Mouse (Mus musculus) ovary, postnatal 36 days (tissue): Measurements from ENCODE around the gene Smc2.
"Not testable (repeated sequence)": the region's sequence is repeated elsewhere in the genome, so short reads cannot be mapped to it uniquely, and the experiment has no call there.

ENCODE experiments used
- DNase-seq: peaks from one replicate; pipeline ENCODE4 v3.0.0; 2022; ENCODE audit warnings: low spot score, mixed read lengths

Smc2 gene

GRCm38 (mm10) chr4:52438886-52439664 is at the start of gene Smc2:
TSS of gene Smc2 (plus strand) at chr4:52439243.
- peak; percentile 94 for DNase-seq

- no peak for DNase-seq
Measured at GRCm38 (mm10) chr4:52411587-52411986, 27.5 kb upstream of the Smc2 start.

GRCm38 (mm10) chr4:52423653-52424052 is 15.4 kb upstream of the Smc2 start:
- DNase-seq = no peak

- DNase-seq = no peak
Measured at GRCm38 (mm10) chr4:52429310-52430198, 9.5 kb upstream of the Smc2 start.

GRCm38 (mm10) chr4:52435551-52435950 is 3.5 kb upstream of the Smc2 start:
- not testable (repeated sequence) for DNase-seq

GRCm38 (mm10) chr4:52438371-52438885 is 615 bp upstream of the Smc2 start:
- no peak for DNase-seq

GRCm38 (mm10) chr4:52459726-52460125 is 20.7 kb downstream of the Smc2 start:
- no peak for DNase-seq

- no peak for DNase-seq
Measured at GRCm38 (mm10) chr4:52461321-52461720, 22.3 kb downstream of the Smc2 start.

- DNase-seq = no peak
Measured at GRCm38 (mm10) chr4:52473431-52473830, 34.4 kb downstream of the Smc2 start.

GRCm38 (mm10) chr4:52487486-52487885 is 48.4 kb downstream of the Smc2 start:
- DNase-seq = no peak

- DNase-seq = not testable (repeated sequence)
Measured at GRCm38 (mm10) chr4:52497144-52497543, 58.1 kb downstream of the Smc2 start, which contains the start of gene Vma21-ps. TSS of gene Vma21-ps (minus strand) at chr4:52497244.

- no peak for DNase-seq
Measured at GRCm38 (mm10) chr4:52517580-52517979, 78.5 kb downstream of the Smc2 start.

GRCm38 (mm10) chr4:52519301-52519700 is 80.3 kb downstream of the Smc2 start:
- DNase-seq = no peak

- no peak for DNase-seq
Measured at GRCm38 (mm10) chr4:52526464-52526863, 87.4 kb downstream of the Smc2 start.

GRCm38 (mm10) chr4:52530636-52531035 is 91.6 kb downstream of the Smc2 start:
- no peak for DNase-seq
